Mouse (Mus musculus) spleen, postnatal 36 days (tissue): ENCODE data around the gene Gm5150.
A peak's percentile ranks its signal among the peaks of the same experiment; 100 is the strongest.
"Not testable (repeated sequence)": the region's sequence is repeated elsewhere in the genome, so short reads cannot be mapped to it uniquely, and the experiment has no call there.

Source experiments
- DNase-seq, 2 experiments: peaks; one replicate each; pipeline ENCODE4 v3.0.0; 2022; ENCODE audit warnings: low spot score in 2 of 2, mixed read lengths in 1 of 2

The Gm5150 gene

GRCm38 (mm10) chr3:16006215-16006614, at the start of gene Gm5150:
TSS of gene Gm5150 (minus strand) at chr3:16006437.
- no peak for DNase-seq

GRCm38 (mm10) chr3:16051736-16052135, 45.5 kb upstream of the Gm5150 start:
- DNase-seq = not testable (repeated sequence)

DNA sequence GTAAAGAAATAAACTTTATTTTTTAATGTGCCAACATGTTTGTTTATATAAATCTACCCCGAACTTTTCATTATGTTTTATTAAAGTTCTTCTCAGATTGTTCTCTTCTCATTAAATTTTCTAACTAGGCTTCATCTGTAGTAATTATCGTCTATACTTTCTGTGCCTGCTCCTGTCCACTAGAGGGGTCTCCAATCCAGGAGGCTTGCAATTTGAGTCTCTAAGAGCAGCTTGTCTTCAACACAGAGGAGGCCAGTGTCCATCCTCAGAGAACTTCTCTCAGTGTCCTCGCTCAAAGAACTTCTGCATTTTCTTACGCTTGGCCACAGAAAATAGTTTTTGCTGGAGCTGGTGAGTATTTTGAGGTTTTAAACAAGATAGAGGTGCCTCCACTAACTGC, 41.1 kb upstream of the Gm5150 start:
- DNase-seq = no peak

GRCm38 (mm10) chr3:16043315-16043714, 37.1 kb upstream of the Gm5150 start:
- no peak for DNase-seq

DNA sequence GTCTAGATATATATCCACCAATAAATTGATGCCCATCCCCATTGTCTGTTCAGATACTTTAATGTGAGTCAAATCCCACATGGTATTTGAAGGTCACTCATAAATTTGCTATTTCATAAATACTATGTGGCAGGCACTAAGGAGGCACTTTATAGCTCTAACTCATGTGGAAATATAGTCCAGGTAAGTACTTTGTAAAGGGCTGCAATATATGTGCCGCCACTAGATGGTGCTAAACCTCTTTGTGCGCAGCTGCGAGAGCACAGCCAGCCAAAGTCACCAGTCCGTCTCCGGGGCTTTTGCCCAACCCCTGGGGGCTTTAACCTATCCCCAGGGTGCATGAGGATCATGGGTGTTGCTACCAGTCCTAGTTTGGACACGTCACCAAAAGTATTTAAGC, 18.8 kb upstream of the Gm5150 start:
- DNase-seq = peak in 1 of 2 experiments; percentile 8

DNA sequence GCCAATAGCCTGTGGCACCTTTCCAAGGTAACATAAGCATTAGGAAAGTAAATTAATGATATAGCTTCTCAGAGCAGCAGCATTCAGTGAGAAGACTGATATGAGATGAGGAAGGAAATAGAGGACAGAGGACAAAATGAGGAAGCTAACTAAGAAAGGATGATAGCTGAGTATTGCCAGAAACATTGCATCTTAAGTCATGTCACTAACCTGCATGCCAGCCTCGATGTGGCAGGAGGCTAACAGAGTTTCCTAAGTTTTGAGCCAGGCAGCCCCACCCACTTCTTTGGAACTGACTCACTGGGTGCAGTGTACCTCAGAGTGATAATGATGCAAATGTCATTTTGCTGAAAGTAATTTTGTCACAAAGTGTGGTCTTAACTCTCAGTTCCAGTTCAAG, 16.0 kb upstream of the Gm5150 start:
- no peak for DNase-seq

DNA sequence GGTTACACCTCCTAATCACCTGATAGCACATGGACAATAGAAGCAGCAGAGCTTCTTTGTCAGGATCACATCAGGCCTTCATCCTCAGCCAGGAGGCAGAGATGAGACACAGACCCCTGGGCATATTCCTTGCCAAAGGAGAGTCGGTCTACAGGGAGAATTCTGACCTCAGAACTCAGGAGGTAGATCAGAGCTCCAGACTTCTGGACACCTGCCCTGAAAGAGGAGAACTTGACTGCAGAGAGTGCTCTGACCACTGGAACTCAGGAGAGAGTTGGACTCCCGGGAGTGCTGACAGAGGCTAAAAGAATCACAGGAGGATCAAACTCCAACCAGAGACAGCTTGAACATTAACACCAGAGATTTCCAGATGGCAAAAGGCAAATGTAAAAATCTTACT, 8.2 kb upstream of the Gm5150 start:
- not testable (repeated sequence) for DNase-seq

DNA sequence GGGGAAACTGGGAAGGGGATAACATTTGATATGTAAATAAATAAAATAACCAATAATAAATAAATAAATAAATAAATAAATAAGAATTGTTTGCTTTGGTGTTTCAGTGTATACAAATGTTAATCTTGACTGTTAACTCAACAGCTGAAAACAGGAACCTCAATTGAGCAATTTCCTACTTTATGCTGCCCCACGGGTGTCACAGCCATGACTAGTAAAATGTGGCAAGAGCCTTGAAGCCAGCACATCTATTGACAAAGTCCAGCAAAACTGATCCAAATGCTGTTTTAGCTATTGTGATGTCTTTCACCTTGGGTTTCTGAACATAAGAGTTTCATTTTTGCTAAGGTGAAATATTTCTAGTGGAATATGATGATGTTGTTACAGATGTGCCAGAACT, 1.6 kb upstream of the Gm5150 start:
- DNase-seq = no peak

DNA sequence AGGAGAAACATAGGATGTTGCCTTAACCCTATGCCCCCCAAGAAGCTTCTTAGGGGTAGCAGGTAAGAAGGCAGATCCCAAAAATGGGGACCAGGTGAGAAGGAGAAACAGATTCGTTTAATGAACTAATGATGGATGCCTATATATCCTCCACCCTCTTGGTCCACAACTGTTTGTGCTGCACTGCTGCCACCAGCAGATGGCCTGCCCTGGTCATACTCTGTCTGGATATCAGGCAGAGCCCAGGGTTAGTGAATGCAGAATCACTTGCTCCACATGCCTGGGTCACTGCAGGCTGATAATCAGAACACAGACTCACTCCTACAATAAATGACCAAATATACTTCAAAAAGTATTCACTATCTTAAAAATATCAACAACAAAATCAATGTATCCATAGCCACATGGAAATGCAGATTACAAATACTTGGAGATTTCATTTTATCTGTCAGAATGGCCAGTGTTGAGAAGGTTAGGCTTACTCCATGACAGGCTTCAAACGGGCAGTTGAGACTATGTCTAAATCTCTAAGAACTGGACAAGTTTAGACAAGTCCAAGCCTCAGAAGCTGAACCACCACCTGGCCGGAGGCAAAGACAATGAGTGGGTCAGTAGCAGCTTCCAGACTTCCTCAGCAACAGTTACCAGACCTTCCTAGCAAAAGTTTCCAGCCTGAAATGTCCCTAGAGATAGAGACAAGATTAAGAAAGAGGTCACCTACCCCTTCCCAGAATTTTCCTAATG, 2.2 kb downstream of the Gm5150 start:
- DNase-seq = no peak

DNA sequence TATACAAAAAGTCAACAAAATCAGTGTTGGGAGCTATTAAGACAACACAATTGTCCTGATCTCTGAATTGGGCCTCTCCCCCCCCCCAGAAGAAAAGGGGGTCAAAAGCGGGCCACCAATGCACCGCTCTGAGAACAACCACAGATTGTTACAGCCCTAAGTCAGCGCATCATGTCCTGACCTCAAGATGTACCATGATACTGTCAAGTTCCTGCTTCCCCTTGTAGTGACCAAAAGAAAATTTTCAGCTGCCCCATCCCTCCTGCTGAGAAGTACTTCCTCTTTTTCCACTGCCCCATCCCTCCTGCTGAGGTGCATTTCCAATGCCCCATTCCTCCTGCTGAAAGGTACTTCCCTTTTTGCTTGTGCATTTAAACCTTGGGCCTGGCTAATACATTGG, 6.8 kb downstream of the Gm5150 start:
- not testable (repeated sequence) for DNase-seq

GRCm38 (mm10) chr3:15982216-15982615, 24.0 kb downstream of the Gm5150 start:
- no peak for DNase-seq

- no peak for DNase-seq
Observed at GRCm38 (mm10) chr3:15956921-15957320, 49.3 kb downstream of the Gm5150 start.
